Mouse (Mus musculus): Measurements from ENCODE around the gene Htra1.
A peak's percentile ranks its signal among the peaks of the same experiment; 100 is the strongest.

Htra1 gene

DNA sequence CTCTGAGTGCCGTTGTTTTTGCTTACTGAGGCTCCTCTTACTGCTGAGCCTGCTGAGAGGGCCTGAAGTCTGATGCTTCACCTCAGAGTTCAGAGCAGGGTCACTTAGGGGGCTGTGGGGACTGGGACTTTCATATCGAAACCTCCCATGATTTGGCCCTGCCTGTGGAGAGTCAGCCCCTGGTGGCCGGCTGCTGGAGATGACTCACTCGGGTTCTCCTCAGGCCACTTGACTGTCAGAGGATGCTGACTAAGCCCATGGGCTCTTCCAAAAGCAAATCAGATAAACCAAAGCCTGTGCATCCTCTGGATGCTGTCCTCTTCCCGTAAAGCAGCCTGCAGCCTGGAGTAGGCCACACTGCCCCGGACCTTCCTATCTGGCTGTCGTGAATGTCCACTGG is 32.6 kb downstream of the Htra1 start:
- DNase-seq: peak; percentile 58

DNA sequence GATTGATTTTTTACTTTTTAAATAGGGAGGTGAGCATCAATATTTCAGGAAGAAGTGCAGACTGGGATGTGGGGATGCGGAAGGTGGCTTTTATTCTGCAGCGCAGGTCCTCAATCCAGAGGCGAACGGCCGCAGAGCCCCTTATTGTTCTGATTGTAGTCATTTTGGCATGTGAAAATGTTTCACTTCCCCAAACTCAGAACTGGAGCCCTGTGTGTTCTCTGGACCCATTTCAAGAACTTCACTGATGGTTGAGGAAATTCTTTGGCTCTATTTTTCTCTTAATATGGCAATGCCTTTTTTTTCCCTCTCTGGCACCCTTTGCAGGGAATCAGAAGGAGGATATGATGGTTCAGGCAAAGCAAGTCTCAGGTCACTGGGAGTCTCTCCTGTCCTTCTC is 33.2 kb downstream of the Htra1 start:
- no peak for DNase-seq

DNA sequence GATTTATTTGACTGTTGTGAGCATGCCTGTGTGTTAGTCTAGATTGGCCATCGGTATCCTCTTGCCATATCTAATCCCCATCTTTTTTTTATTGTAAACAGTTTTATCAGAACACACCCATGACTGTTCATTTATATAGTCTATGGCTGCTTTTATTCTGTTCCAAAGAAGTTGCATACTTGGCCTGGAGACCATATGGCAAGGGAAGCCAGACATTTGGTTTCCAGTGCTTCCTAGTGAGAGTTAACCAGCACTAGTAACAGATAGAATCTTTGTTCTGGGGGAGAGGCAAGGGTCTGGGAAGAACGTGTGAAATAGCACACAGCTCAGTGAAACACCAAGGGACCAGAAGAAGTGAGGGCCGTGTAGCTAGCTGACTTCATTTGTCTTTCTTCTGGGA is 33.6 kb downstream of the Htra1 start:
- DNase-seq: no peak

DNA sequence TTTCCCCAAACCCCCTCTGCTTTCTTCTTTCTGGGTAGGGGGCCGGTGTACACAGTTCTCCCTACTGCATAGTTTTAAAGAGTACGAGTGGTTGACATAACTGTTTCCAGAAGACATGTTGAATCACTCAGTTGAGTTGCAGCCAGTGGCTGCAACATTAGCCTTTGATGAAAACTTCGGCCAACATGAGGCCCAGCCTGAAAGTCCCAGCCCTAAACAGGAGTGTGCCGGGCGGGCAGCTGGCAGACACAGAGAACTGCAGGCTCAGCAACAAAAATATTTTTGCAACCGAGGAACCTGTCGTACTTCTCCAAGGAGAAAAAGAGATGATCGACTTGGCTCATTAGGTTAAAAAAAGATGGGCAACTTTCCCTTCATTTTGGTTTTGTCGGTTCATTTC is 36.9 kb downstream of the Htra1 start:
- no peak for DNase-seq

DNA sequence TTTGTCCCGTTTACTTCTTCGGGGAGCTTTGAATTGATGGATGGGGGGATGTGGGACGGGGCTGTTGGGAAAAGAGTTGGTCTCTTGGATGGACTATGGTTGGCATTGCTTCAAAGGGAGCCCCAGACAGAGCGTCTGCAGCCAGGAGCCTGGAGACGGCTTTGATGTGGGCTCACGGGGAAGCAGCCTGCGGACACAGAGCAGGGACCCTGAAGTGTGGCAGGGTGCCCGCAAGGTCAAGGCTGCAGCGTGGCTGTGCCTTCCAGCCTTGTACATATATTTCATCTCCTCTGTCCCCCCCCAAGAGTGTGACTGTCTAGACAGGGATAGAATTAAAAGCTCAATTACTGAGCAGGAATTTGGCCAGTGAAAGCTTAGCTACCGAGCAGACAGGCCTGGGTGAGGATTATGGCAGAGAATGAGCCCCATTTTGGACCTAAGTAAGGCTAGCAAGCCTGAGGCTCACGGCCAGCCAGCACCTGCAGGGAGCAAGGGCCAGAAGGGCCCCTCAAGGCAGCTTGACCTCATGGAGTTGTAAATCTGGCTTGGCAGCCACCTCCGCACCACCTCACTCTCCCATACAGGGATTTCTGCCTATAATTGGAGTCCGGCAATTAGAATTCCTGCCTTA is 40.5 kb downstream of the Htra1 start:
- no peak for DNase-seq

DNA sequence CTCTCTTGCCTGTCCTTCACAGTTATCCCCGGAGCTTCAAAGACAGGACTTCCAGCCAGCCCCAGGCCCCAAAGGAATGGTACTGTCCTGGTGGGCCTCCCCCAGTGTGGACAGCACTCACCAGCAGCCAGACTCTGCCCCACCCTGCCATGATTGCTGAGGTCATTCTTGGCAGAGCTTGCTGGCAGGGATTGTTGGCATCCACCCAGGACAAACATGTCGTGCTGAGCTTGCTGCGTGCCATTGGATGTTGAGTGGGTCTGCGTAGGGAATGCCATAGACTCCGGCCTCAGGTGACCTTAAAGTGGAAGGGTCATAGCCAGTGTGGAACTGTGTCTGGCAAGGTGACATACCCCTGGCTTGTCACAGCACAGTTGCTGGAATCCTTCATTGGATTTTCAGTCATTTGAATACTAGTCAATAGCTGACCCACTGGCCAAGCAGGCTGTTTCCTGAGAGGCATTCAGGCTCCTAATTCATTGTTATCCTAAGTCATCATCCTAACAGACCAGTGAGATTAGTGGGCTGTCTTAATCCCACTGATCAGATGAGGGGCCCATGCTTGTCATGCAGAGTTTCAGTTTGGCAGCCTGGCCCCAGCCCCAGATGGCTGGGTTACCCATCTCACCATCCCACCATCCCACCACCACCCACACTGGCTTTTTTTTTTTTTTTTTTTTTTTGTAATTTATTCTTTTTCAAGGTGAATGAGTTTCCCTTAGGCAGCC is 42.0 kb downstream of the Htra1 start:
- DNase-seq: peak; percentile 90

DNA sequence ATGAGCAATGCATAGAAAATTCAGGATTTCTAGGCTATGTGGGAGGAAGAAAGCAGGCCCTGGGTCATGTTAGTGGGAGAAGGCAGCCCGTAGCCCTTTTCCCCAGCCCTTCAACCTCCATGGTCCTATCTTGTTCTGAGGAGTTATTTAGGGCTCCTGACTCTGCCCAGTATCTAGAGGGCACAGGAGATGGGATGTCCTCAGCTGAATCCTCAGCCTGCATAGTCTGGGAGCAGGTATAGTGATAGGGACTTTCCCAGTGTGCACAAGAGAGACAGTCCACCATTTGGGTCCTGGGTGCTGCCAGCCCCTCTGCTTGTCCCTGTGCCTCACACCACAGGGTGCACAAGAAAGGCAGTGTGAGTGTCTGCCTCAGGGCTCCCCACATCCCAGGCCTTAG is 42.6 kb downstream of the Htra1 start:
- no peak for DNase-seq

DNA sequence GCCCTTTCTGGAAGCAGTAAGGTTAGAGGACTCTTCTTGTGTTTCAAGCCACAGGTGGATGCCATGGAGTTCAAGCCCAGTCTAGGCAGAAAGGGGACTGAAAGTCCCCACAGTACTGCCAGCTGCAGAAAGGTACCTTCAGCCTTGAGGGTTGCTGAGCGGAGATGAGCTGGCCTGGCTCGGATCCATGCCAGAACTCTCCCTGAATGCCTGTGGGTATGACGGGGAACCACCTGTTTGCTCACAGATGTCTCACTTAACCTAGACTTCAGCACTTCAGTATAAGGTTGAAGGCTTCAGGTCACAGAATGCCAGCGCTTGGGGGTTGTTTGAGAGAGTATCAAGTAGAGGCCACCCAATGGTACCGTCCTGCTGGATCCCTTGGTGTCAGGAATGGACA is 44.2 kb downstream of the Htra1 start:
- DNase-seq: no peak

DNA sequence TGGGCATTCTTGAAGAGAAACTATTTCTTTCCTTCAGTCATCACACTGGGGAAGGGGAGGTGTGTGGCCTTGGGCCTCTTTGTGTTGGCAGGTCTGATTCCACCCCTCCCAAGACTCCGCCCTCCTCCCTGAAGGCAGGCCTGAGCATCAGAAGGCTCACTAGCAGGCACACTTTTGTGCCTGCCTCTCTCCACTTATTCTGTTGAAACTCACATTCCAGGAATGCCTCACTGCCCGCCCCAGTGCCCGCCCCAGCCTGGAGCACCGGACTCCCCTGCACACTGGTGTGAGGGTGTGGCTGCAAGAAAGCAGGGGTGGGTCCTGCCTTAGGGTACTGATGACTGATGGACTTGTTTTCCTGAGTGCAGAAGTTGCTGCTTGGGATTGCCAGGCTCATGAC is 46.5 kb downstream of the Htra1 start:
- DNase-seq: peak; percentile 70

DNA sequence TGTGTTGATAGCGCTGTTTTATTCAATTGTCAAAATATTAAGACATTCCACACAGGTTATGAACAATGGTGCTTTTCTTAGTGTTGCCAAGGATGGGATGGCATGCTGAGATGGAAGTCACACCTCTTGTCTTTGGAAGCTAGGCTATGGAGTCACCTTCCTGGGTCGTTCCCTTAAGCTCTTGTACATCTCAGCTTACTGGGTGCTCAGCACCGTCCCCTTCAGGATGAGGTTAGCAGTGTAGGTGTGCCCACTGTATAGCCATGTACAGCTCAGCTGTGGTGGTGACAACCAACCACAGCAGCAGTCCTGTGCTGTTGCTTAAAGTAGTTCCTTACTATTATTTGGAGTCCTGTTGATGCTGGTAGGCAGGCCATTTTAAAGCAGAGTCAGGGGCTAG is 47.0 kb downstream of the Htra1 start:
- no peak for DNase-seq

DNA sequence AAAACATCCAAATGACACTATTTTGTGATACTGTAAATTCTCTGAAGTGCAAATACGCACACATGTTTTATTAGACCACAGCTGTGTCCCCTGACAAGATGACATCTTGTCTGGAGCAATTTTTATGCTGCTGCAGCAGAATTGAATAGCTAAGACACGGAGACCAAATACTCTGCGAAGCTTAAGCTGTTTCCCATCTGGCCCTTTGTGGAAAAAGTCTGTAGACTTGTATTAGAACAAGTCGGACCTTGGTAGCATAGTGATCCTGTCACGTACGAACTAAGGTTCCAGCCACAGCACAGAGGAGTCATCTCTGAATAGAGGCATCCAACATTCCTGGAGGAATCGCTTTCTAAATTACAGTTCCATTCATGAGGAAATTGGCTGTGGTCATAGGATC is 48.4 kb downstream of the Htra1 start:
- DNase-seq: no peak

DNA sequence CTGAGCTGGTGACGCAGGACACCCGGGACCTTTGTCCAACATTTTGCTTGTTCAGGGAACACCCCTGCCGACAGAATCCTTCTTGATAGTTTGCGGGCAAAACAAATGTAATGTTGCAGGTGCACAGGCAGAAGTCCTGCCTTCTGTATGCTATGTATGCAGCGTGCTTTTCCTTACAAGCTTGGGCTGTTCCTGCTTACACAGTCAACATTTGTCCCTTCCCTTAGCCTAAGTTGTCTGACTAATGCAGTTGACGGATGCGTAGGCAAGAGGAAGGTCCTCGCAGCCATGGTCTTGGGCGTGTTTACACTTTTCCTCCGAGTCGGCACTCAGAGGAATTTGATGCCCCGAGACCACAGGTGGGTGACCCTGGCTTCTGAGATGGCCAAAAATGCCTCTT is 49.3 kb downstream of the Htra1 start:
- DNase-seq: no peak

DNA sequence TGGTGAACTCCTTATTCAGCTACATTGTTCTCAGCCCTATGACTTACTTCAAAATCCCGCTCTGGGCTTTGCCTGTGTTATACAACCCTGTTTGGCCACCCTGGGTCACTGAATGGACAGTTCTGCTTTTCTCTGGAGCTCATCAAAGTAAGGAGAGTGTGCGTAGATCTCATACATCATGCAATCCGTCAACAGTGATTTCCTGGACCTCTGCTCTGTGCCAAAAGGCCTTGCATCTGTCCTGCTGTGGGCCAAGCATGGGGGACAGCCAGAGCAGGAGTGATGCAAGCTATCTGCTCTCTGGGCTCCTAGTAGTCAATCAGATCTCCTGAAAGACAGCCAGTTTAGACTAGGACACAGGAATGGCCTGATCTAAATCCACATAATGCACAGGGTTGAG is 49.8 kb downstream of the Htra1 start:
- DNase-seq: no peak

DNA sequence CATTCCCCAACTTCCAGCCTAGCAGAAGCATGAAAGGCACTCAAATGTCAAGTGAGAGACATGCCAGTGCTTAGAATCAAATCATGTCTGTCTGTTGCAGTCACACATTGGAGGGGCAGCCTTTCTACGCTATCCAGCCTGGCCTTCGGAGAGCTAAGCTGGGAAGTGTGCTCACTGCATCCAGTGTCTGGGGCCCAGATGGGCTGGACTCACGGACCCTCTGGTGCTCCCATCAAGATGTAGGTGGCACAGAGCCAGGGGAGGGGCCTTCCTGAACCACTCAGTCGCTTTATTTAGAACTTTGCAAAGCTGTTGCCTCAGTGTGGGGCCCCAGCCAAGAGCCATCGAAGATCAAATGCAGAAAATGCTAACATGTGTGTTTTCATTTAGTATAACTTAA is 52.2 kb downstream of the Htra1 start:
- DNase-seq: no peak

DNA sequence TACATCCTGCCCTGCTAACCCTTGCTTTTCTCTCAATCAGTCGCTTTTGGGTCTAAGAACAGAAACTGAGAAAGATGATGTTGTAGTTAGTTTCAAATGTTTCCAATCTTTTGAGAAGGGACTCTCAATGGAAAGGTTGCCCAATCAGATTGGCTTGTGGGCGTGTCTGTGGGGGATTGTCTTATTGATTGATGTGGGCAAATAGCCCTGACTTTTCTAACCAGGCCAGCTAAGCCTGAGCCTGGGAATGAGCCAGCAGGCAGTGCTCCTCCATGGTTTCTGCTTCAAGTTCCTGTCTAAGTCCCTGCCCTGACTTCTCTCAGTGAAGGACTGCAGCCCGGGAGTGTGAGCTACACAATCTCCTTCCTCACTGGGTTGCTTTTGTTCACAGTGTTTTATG is 53.5 kb downstream of the Htra1 start:
- DNase-seq: no peak

DNA sequence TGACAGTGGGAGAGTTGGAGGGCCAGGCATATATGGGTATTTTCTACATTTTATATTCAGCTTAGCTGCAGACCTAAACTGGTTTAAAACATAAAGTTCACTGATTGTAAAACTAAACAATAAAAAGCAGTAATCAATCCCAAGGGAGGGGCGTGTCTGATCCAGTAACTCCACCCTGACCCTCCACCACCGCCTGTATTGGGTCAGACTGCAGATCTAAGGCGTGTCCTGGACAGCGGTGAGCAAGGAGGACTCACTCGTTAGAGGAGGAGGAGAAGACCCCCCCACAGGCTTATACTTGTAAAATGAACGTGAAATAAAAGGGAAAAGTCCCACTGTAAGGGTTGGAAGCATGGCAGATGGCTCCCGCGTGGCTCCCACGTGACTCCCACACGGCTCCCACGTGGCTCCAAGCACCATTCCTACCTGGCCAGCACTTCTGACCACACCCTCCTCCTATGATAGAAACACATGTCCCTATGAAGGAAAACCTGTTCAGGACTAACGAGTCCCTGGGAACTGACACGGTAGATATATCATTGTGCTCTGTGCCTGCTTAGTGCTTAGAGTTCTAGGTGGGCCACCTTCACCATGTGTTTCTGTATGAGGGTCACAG is 55.4 kb downstream of the Htra1 start:
- no peak for DNase-seq

DNA sequence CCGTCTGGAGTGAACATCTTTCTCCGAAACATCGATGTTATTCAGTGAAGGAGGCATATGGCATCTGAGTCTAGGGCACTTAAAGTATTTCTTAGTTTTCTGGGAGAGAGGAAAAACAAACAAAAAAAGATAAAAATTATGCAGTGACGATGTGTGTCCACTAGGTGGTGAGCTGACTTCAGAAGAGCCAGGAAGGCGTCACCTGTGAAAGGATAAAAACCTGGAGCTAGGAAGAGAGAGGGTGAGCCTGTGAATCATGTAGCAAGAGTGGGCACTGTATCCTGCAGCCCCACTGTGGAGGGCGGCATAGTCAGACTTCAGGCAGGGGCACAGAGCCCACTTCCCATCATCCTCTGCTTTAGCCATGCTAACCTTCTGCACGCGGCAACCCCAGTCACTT is 58.0 kb downstream of the Htra1 start:
- no peak for DNase-seq

DNA sequence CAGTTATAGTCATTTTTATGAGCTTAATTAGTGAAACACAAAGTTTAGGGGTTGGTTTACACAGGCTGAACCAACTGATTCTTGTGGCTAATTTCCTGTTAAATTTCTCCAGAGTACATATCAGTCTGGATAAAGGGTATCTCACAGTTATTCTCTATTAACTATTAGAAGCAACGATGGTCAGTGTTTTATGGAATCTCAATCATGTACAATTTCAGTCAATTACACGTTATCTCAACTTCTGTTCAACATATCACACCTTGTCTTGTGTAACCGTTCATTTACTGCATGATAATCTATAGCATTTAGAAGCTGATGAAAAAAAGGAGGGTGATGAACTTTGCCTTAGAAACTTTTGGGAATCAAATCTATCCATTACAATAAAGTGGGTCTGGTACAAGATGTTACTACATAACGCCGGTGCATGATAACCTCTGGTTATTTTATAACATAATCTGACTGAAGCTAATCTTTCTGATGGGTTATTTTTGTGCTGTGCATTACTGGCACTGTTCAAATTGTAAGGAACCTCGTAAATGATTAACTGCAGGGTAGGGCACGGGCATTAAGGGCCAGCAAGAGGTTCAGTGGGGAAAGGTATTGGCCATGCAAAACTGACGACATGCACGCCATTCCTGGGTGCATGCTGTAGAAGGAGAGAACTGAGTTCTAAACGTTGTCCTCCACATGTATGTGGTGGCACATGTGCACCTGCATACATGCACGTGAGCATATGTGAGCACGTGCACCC is 66.2 kb downstream of the Htra1 start:
- DNase-seq: no peak

DNA sequence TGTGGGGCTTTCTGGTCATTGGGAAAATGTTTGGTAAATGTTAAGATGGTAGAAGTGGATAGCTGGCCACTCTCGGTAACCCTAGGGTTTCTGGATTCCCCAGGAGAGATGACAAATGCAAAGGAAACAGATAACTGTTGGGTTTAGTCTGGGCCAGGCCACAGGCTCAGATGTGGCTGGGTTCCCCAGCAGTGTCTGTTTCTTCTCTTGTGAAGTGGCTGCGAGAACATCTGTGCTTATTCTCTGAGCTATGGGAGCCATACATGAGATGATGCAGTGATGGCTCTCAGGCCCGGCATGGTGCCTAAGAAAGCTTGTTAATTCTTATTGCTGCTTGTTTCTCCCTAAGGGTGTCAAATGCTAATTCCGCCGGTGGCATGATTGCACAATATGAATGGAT is 68.2 kb downstream of the Htra1 start:
- DNase-seq: no peak

DNA sequence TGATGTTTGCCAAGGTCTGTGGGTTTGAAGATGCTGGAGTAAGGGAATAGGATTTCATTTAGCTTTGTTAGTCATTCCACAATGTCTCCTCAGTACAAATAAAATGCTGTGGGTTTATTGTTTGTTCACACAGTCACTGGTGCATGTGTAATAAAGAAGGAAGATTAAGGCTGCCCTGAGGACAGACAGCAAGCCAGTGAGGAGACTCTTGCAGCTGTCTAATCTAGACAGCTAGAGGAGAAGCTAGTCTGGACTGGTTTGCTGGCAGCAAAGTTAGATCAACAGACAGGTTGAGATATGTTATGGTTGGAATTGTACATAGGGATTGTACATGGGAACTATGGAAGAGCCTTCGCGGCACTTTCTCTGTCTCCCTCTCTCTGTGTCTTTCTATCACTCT is 71.3 kb downstream of the Htra1 start:
- no peak for DNase-seq

DNA sequence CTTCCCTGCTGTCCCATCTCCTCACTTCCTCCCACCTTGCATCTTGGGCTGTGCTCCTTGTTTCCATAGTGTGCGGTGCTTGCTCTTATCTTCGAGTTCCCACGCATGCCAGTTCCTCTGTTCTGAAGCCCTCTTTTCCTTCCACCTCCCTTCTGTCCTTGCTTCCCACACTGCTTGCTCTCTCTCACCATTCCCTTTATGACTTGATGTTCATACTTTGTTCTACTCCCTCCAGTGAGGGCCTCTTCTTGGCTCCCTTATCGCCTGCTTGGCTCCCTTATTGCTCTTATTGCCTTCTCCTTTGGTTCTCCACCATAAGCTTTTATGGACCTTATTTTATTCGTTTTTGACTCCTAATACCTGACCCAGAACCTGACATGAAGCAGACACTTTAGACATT is 73.3 kb downstream of the Htra1 start:
- no peak for DNase-seq

DNA sequence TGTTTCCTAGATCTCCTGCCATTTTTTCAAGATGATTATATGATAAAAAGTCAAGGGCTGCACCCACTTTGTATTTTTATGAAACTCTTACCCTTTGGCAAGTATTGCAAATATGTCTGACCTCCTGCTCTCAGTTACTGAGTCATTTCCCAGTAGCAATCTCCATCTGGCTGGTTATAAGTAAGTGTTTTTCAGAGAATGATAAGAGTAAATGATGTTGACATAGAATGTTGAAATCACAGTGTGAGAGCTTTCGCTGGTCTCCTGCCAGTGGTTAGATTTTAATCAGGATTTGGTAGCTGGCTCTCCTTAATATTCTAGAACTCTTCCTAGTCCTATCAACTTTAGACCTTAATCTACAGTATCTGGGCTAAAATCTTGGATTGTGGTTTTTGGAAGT is 76.0 kb downstream of the Htra1 start:
- DNase-seq: no peak

DNA sequence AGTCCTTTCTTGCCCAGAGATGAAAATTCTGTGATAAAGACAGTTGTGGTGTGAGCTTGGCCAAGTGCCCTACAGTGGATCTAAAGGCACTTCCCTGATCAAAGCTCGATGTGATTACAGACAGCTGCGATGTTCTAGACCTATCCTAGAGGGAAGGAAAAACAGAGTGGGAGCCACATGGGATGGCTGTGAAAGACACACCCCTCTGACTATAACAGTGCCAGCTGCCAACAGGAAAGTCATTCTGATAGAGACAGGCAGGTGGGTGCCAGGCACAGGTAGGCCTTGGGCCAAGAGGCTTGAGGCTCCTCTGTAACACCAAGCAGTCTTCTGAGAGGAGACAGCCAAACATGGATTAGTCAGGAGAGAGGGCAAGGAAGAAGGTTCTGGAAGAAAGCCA is 83.3 kb downstream of the Htra1 start:
- no peak for DNase-seq

DNA sequence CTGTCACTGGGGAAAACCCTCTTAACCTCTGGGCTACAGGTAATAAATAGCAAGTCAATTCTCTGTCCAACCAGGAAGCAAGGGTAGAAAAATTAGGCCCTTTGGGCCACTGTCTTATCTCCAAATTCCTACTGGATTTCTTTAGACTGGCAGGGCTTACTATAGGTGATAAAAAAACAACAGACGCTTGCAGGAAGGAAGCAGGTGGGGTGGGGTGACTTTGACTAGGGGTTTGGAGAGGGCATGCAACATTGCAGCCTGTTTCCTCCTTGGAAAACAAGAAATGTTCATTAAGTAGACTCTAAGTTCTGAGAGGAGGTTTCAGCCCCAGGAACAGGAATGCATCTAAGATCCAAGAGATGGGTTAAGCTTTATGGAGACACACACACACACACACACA is 88.9 kb downstream of the Htra1 start:
- no peak for DNase-seq
